ENCODE assay signal across 15 mouse cellular contexts in genomic region chr7:143475876-143476275, GRCm38 (mm10). TPM values are rescaled to one million over a fixed set of nuclear protein-coding genes. Genes with fewer than 3 reads are reported as not detected.
DNase-seq lines count a peak whose midpoint lies in the region; ATAC-seq and TF ChIP-seq lines count a peak whose summit lies in the region.
"Had no signal": no experiment of that assay in that cellular context is flagged by ENCODE, and none has a peak within 500 bp of the region (broad histone marks: within the 10 kb centered on the region; RNA-seq: fewer than 3 reads in every experiment).

No protein-coding gene starts in this region.

- peaks cover 20% of the 10 kb centered on the region for H3K4me1 ChIP-seq in liver, embryonic 12.5 days
- no peaks in the 10 kb centered on the region for H3K4me1 ChIP-seq in liver, embryonic 11.5 days (replicated peaks; ENCODE audit: control insufficient read depth, insufficient read depth, low read length)
- H3K4me1 ChIP-seq in intestine, postnatal 0 days (replicated peaks; ENCODE audit: control insufficient read depth, insufficient read depth, low read length) = no peaks in the 10 kb centered on the region
- H3K4me1 ChIP-seq in liver, embryonic 13.5 days (replicated peaks) = peaks cover 4% of the 10 kb centered on the region
- no peaks in the 10 kb centered on the region for H3K4me1 ChIP-seq in hindbrain, embryonic 16.5 days (ENCODE audit: control insufficient read depth, insufficient read depth, low read depth, low read length)
- H3K4me1 ChIP-seq in heart, adult 2 months (ENCODE audit: control insufficient read depth, insufficient read depth, low read length) = peaks cover 5% of the 10 kb centered on the region
- no peaks in the 10 kb centered on the region for H3K4me1 ChIP-seq in midbrain, embryonic 15.5 days
- H3K4me1 ChIP-seq: heart, embryonic 15.5 days; hindbrain, embryonic 13.5 days; midbrain, embryonic 13.5 days; neural tube, embryonic 13.5 days had no signal

- no peaks in the 10 kb centered on the region for H3K36me3 ChIP-seq in liver, embryonic 12.5 days
- H3K36me3 ChIP-seq in liver, embryonic 11.5 days (ENCODE audit: control insufficient read depth, insufficient read depth, low read length) = no peaks in the 10 kb centered on the region
- no peaks in the 10 kb centered on the region for H3K36me3 ChIP-seq in intestine, postnatal 0 days (ENCODE audit: control insufficient read depth, insufficient read depth)
- H3K36me3 ChIP-seq in liver, embryonic 13.5 days = no peaks in the 10 kb centered on the region
- H3K36me3 ChIP-seq in hindbrain, embryonic 16.5 days (ENCODE audit: control insufficient read depth, insufficient read depth, low read length) = no peaks in the 10 kb centered on the region
- no peaks in the 10 kb centered on the region for H3K36me3 ChIP-seq in heart, adult 2 months (ENCODE audit: control insufficient read depth, insufficient read depth, low read length)
- no peaks in the 10 kb centered on the region for H3K36me3 ChIP-seq in midbrain, embryonic 15.5 days (replicated peaks)
- H3K36me3 ChIP-seq: heart, embryonic 15.5 days; hindbrain, embryonic 13.5 days; midbrain, embryonic 13.5 days; neural tube, embryonic 13.5 days had no signal

- ATAC-seq in liver, embryonic 12.5 days = peak; percentile 27; the same call in 1 of the 2 replicates
- no peak for ATAC-seq in liver, embryonic 11.5 days (replicated peaks; ENCODE audit: low FRiP score)
- peak; percentile 41 for ATAC-seq in intestine, postnatal 0 days
- peak; percentile 37 for ATAC-seq in liver, embryonic 13.5 days (ENCODE audit: low read depth)
- ATAC-seq in hindbrain, embryonic 16.5 days = no peak
- ATAC-seq in midbrain, embryonic 15.5 days (replicated peaks) = no peak
- ATAC-seq: midbrain, embryonic 13.5 days had no signal

- no peak for TF ChIP-seq POLR2A in heart, adult 2 months (IDR thresholded peaks at IDR 0.05; ENCODE audit: insufficient read depth, low read depth, low read length)

- DNase-seq in liver, embryonic 11.5 days (ENCODE audit: low spot score) = no peak
- no peak for DNase-seq in liver, embryonic 13.5 days
- no peak for DNase-seq in heart, adult 2 months
- no peak for DNase-seq in thymus, adult 18-20 months
- DNase-seq: cerebellum, adult 2 months; thymus, postnatal 14 days had no signal

- H3K9ac ChIP-seq in liver, embryonic 12.5 days = no peak overlapping the region
- H3K9ac ChIP-seq in liver, embryonic 11.5 days (ENCODE audit: low read depth, low read length) = no peak overlapping the region
- H3K9ac ChIP-seq in intestine, postnatal 0 days (ENCODE audit: low read depth, low read length) = no peak overlapping the region
- no peak overlapping the region for H3K9ac ChIP-seq in liver, embryonic 13.5 days
- H3K9ac ChIP-seq in hindbrain, embryonic 16.5 days (ENCODE audit: low read depth, low read length) = no peak overlapping the region
- H3K9ac ChIP-seq in heart, adult 2 months (ENCODE audit: low read depth, low read length) = no peak overlapping the region
- no peak overlapping the region for H3K9ac ChIP-seq in midbrain, embryonic 15.5 days
- H3K9ac ChIP-seq: heart, embryonic 15.5 days; hindbrain, embryonic 13.5 days; midbrain, embryonic 13.5 days; neural tube, embryonic 13.5 days had no signal

- peaks cover 17% of the 10 kb centered on the region for H3K27me3 ChIP-seq in liver, embryonic 12.5 days (replicated peaks)
- H3K27me3 ChIP-seq in liver, embryonic 11.5 days (replicated peaks; ENCODE audit: control insufficient read depth, insufficient read depth, low read length) = peaks cover 3% of the 10 kb centered on the region; the same call in 1 of the 2 replicates
- no peaks in the 10 kb centered on the region for H3K27me3 ChIP-seq in intestine, postnatal 0 days (replicated peaks; ENCODE audit: control insufficient read depth, insufficient read depth, low read length)
- H3K27me3 ChIP-seq in liver, embryonic 13.5 days = peaks cover 7% of the 10 kb centered on the region
- no peaks in the 10 kb centered on the region for H3K27me3 ChIP-seq in hindbrain, embryonic 16.5 days (replicated peaks; ENCODE audit: control insufficient read depth, insufficient read depth, low read length)
- H3K27me3 ChIP-seq in heart, adult 2 months (ENCODE audit: control insufficient read depth, insufficient read depth, low read length) = no peaks in the 10 kb centered on the region
- no peaks in the 10 kb centered on the region for H3K27me3 ChIP-seq in midbrain, embryonic 15.5 days (replicated peaks)
- H3K27me3 ChIP-seq: neural tube, embryonic 13.5 days had no signal

- intact Hi-C loops in heart, adult 2 months (cut with DNase I) = no loop called here

- no peaks in the 10 kb centered on the region for H3K9me3 ChIP-seq in liver, embryonic 12.5 days (replicated peaks)
- no peaks in the 10 kb centered on the region for H3K9me3 ChIP-seq in liver, embryonic 11.5 days (ENCODE audit: control insufficient read depth, low read length)
- no peaks in the 10 kb centered on the region for H3K9me3 ChIP-seq in intestine, postnatal 0 days (ENCODE audit: control insufficient read depth)
- H3K9me3 ChIP-seq in liver, embryonic 13.5 days (replicated peaks) = no peaks in the 10 kb centered on the region
- no peaks in the 10 kb centered on the region for H3K9me3 ChIP-seq in hindbrain, embryonic 16.5 days (ENCODE audit: control insufficient read depth, low read length)
- no peaks in the 10 kb centered on the region for H3K9me3 ChIP-seq in midbrain, embryonic 15.5 days
- H3K9me3 ChIP-seq: heart, embryonic 15.5 days; hindbrain, embryonic 13.5 days; midbrain, embryonic 13.5 days; neural tube, embryonic 13.5 days had no signal

- H3K27ac ChIP-seq in liver, embryonic 12.5 days = no peak overlapping the region
- no peak overlapping the region for H3K27ac ChIP-seq in liver, embryonic 11.5 days (ENCODE audit: low read depth, low read length)
- no peak overlapping the region for H3K27ac ChIP-seq in intestine, postnatal 0 days (ENCODE audit: low read depth, low read length)
- H3K27ac ChIP-seq in liver, embryonic 13.5 days = no peak overlapping the region
- H3K27ac ChIP-seq in hindbrain, embryonic 16.5 days (ENCODE audit: low read depth, low read length) = no peak overlapping the region
- no peak overlapping the region for H3K27ac ChIP-seq in heart, adult 2 months
- H3K27ac ChIP-seq in midbrain, embryonic 15.5 days = no peak overlapping the region
- H3K27ac ChIP-seq: heart, embryonic 15.5 days; hindbrain, embryonic 13.5 days; midbrain, embryonic 13.5 days; neural tube, embryonic 13.5 days had no signal

- WGBS in liver, embryonic 12.5 days (ENCODE audit: insufficient replicate concordance) = 45% methylated on average over 11 of the region's 11 CpGs
- WGBS in liver, embryonic 11.5 days = 62% methylated on average over 11 of the region's 11 CpGs
- WGBS in intestine, postnatal 0 days = 42% methylated on average over 11 of the region's 11 CpGs
- 48% methylated on average over 11 of the region's 11 CpGs for WGBS in liver, embryonic 13.5 days (ENCODE audit: insufficient replicate concordance)
- WGBS in hindbrain, embryonic 16.5 days = 83% methylated on average over 11 of the region's 11 CpGs
- 60% methylated on average over 11 of the region's 11 CpGs for WGBS in heart, adult 2 months
- 70% methylated on average over 11 of the region's 11 CpGs for WGBS in midbrain, embryonic 15.5 days

- H3K4me2 ChIP-seq in liver, embryonic 12.5 days = no peak overlapping the region
- H3K4me2 ChIP-seq in liver, embryonic 11.5 days = no peak overlapping the region
- H3K4me2 ChIP-seq in intestine, postnatal 0 days (replicated peaks; ENCODE audit: low read depth) = peak overlapping the region; percentile 3; the same call in 1 of the 2 replicates
- no peak overlapping the region for H3K4me2 ChIP-seq in liver, embryonic 13.5 days
- H3K4me2 ChIP-seq in hindbrain, embryonic 16.5 days (ENCODE audit: low read length) = no peak overlapping the region
- H3K4me2 ChIP-seq in midbrain, embryonic 15.5 days = no peak overlapping the region
- H3K4me2 ChIP-seq: heart, embryonic 15.5 days; hindbrain, embryonic 13.5 days; midbrain, embryonic 13.5 days; neural tube, embryonic 13.5 days had no signal

- TF ChIP-seq EP300 in heart, adult 2 months (IDR thresholded peaks at IDR 0.05; ENCODE audit: insufficient read depth, low read depth, low read length) = no peak

- no peak for TF ChIP-seq CTCF in intestine, postnatal 0 days (IDR thresholded peaks at IDR 0.05; ENCODE audit: low read depth)
- TF ChIP-seq CTCF in heart, adult 2 months (IDR thresholded peaks at IDR 0.05) = no peak

- H3K79me2 ChIP-seq in heart, adult 2 months (replicated peaks; ENCODE audit: control insufficient read depth, insufficient read depth, low read length) = no peaks in the 10 kb centered on the region

- H3K4me3 ChIP-seq in liver, embryonic 12.5 days = no peak overlapping the region
- no peak overlapping the region for H3K4me3 ChIP-seq in liver, embryonic 11.5 days (ENCODE audit: low read depth, low read length)
- no peak overlapping the region for H3K4me3 ChIP-seq in intestine, postnatal 0 days (ENCODE audit: low read depth, low read length)
- no peak overlapping the region for H3K4me3 ChIP-seq in liver, embryonic 13.5 days (replicated peaks)
- H3K4me3 ChIP-seq in hindbrain, embryonic 16.5 days (ENCODE audit: low read length) = no peak overlapping the region
- H3K4me3 ChIP-seq in heart, adult 2 months = no peak overlapping the region
- H3K4me3 ChIP-seq in midbrain, embryonic 15.5 days = no peak overlapping the region
- H3K4me3 ChIP-seq: heart, embryonic 15.5 days; hindbrain, embryonic 13.5 days; midbrain, embryonic 13.5 days; neural tube, embryonic 13.5 days had no signal

RNA-seq across cellular contexts. Expression of gene Slc22a18, which starts 2.3 kb away (rescaled TPM):
- polyA plus RNA-seq in liver, embryonic 12.5 days (2016; fragmentation: Nextera tagmentation; extraction: Ambion mirVana) = 4.5 and 5.1 TPM in 2 replicates
- polyA plus RNA-seq in liver, embryonic 11.5 days (2014; fragmentation: Nextera tagmentation; extraction: Ambion mirVana) = 2.8 and 5.2 TPM in 2 replicates
- 21.6 and 25.0 TPM in 2 replicates for polyA plus RNA-seq in intestine, postnatal 0 days (2015; fragmentation: Nextera tagmentation; extraction: Ambion mirVana)
- 6.2 and 6.7 TPM in 2 replicates for polyA plus RNA-seq in liver, embryonic 13.5 days (2015; fragmentation: Nextera tagmentation; extraction: Ambion mirVana)
- 0.79 and 1.00 TPM in 2 replicates for polyA plus RNA-seq in hindbrain, embryonic 16.5 days (2015; fragmentation: Nextera tagmentation; extraction: Ambion mirVana)
- total RNA-seq in heart, adult 2 months (2021) = under 1 TPM; 0.36 to 0.42 TPM
- polyA plus RNA-seq in heart, adult 2 months (2012; rRNA removed) = 2.3 and 2.5 TPM in 2 replicates
- polyA plus RNA-seq in midbrain, embryonic 15.5 days (2015; fragmentation: Nextera tagmentation; extraction: Ambion mirVana) = 0.97 and 1.0 TPM in 2 replicates

RNA-seq across cellular contexts. Expression of gene Cdkn1c, which starts 15.0 kb away (rescaled TPM):
- polyA plus RNA-seq in liver, embryonic 12.5 days (2016; fragmentation: Nextera tagmentation; extraction: Ambion mirVana) = 434 and 450 TPM in 2 replicates
- polyA plus RNA-seq in liver, embryonic 11.5 days (2014; fragmentation: Nextera tagmentation; extraction: Ambion mirVana) = 572 and 617 TPM in 2 replicates
- polyA plus RNA-seq in intestine, postnatal 0 days (2015; fragmentation: Nextera tagmentation; extraction: Ambion mirVana) = 542 and 615 TPM in 2 replicates
- polyA plus RNA-seq in liver, embryonic 13.5 days (2015; fragmentation: Nextera tagmentation; extraction: Ambion mirVana) = 178 and 199 TPM in 2 replicates
- polyA plus RNA-seq in hindbrain, embryonic 16.5 days (2015; fragmentation: Nextera tagmentation; extraction: Ambion mirVana) = 165 and 231 TPM in 2 replicates
- total RNA-seq in heart, adult 2 months (2021) = 10 to 100 TPM; 33.9 to 42.4 TPM
- polyA plus RNA-seq in heart, adult 2 months (2012; rRNA removed) = 12.3 and 15.7 TPM in 2 replicates
- polyA plus RNA-seq in midbrain, embryonic 15.5 days (2015; fragmentation: Nextera tagmentation; extraction: Ambion mirVana) = 288 and 345 TPM in 2 replicates

RNA-seq across cellular contexts. Expression of gene Phlda2, which starts 27.1 kb away (rescaled TPM):
- polyA plus RNA-seq in liver, embryonic 12.5 days (2016; fragmentation: Nextera tagmentation; extraction: Ambion mirVana) = 18.1 and 18.5 TPM in 2 replicates
- 11.9 and 16.4 TPM in 2 replicates for polyA plus RNA-seq in liver, embryonic 11.5 days (2014; fragmentation: Nextera tagmentation; extraction: Ambion mirVana)
- 1.0 and 1.3 TPM in 2 replicates for polyA plus RNA-seq in intestine, postnatal 0 days (2015; fragmentation: Nextera tagmentation; extraction: Ambion mirVana)
- polyA plus RNA-seq in liver, embryonic 13.5 days (2015; fragmentation: Nextera tagmentation; extraction: Ambion mirVana) = 23.6 and 25.4 TPM in 2 replicates
- polyA plus RNA-seq in hindbrain, embryonic 16.5 days (2015; fragmentation: Nextera tagmentation; extraction: Ambion mirVana) = 0.56 and 0.57 TPM in 2 replicates
- not detected for total RNA-seq in heart, adult 2 months (2021)
- polyA plus RNA-seq in heart, adult 2 months (2012; rRNA removed) = not detected in 2 replicates
- 0.51 and 0.66 TPM in 2 replicates for polyA plus RNA-seq in midbrain, embryonic 15.5 days (2015; fragmentation: Nextera tagmentation; extraction: Ambion mirVana)
- total RNA-seq: layer of hippocampus, postnatal 10 days had no signal
- polyA plus RNA-seq: cerebellum, adult 2 months had no signal

Comparison
In these comparisons a context has a peak if more than half of its experiments do, and no peak if none do; other contexts are left out.
1. ATAC-seq: peak in liver, embryonic 12.5 days (single experiment), intestine, postnatal 0 days (single experiment) and liver, embryonic 13.5 days (single experiment); none in liver, embryonic 11.5 days (single experiment), hindbrain, embryonic 16.5 days (single experiment) and midbrain, embryonic 15.5 days (single experiment).